Mouse (Mus musculus) G1E (cell line): Measurements from ENCODE around the gene Arhgap40. TPM values are rescaled to one million over a fixed set of nuclear protein-coding genes. Genes with fewer than 3 reads are reported as not detected.

Experiments used
- ATAC-seq: 2 replicates; pipeline ENCODE4 v1.8.0; 2016; ENCODE audit warnings: mild to moderate bottlenecking; ENCODE audit not compliant: insufficient number of reproducible peaks, poor library complexity, low FRiP score, severe bottlenecking; ENCODE audit errors: extremely low read depth
- DNase-seq: peaks from one replicate; pipeline ENCODE4 v3.0.0; 2012; ENCODE audit warnings: low spot score
- H3K27me3 ChIP-seq: 2 replicates; pipeline ENCODE4 v1.6.1; 2012; ENCODE audit warnings: mild to moderate bottlenecking, low read length, inconsistent platforms; ENCODE audit not compliant: insufficient read depth
- H3K36me3 ChIP-seq: replicated peaks from 2 replicates; pipeline ENCODE3; 2012; ENCODE audit warnings: mild to moderate bottlenecking, inconsistent platforms
- H3K4me1 ChIP-seq: 2 replicates; pipeline ENCODE4 v1.6.1; 2012; ENCODE audit warnings: low read depth, low read length, inconsistent platforms, mixed read lengths; ENCODE audit not compliant: insufficient read depth
- H3K4me3 ChIP-seq: 2 replicates; pipeline ENCODE4 v1.5.1; 2012; ENCODE audit warnings: low read depth, mild to moderate bottlenecking, inconsistent platforms, low read length, moderate library complexity, mixed read lengths
- H3K9me3 ChIP-seq: replicated peaks from 2 replicates; pipeline ENCODE4 v1.6.1; 2012; ENCODE audit warnings: inconsistent platforms
- CTCF ChIP-seq: IDR thresholded peaks from 2 replicates; pipeline ENCODE4 v1.5.1; 2012; ENCODE audit warnings: low read depth, low read length, inconsistent platforms, mixed read lengths
- GATA1 ChIP-seq: IDR thresholded peaks from 2 replicates; pipeline ENCODE4 v1.6.1; 2012; ENCODE audit warnings: borderline replicate concordance, low read length, inconsistent platforms, mixed read lengths
- GATA2 ChIP-seq: IDR thresholded peaks from 2 replicates; pipeline ENCODE4 v1.6.1; 2012; ENCODE audit warnings: low read depth, low read length, inconsistent platforms, borderline replicate concordance
- POLR2AphosphoS5 ChIP-seq: IDR thresholded peaks from 2 replicates; pipeline ENCODE4 v1.6.1; 2012; ENCODE audit warnings: low read depth, low read length, inconsistent platforms; ENCODE audit not compliant: insufficient replicate concordance
- TAL1 ChIP-seq: conservative IDR thresholded peaks from 2 replicates; pipeline ENCODE4 v1.6.1; 2012; ENCODE audit warnings: low read depth, low read length, inconsistent platforms, mixed read lengths
- polyA plus RNA-seq: library from polyadenylated mRNA; stranded (reverse); fragments of >175 nt; gene quantifications from 2 replicates; pipeline ENCODE4 v1.2.3, GENCODE M21; 2012
- total RNA-seq, 2 experiments: library from RNA; stranded (forward) in 1 of 2; stranded (reverse) in 1 of 2; fragments of 200-1000 nt in 1 of 2; fragments of >200 nt in 1 of 2; fragmentation: Nextera tagmentation in 1 of 2; gene quantifications; 2 replicates each; pipeline ENCODE4 v1.2.3; 2014 to 2017

Gene Arhgap40
- total RNA-seq (2014; fragmentation: Nextera tagmentation) (not detected in 2 replicates), total RNA-seq (2017) (not detected in 2 replicates), polyA plus RNA-seq (not detected in 2 replicates)

- no peak for DNase-seq
- TF ChIP-seq GATA1 (no peak), GATA2 (no peak), CTCF (no peak), TAL1 (no peak), POLR2AphosphoS5 (no peak)
- no peak for ATAC-seq
- Histone ChIP-seq H3K4me1 (no peaks in the 10 kb centered on the region), H3K4me3 (no peak within 1 kb of the TSS), H3K36me3 (no peaks in the 10 kb centered on the region), H3K9me3 (no peaks in the 10 kb centered on the region), H3K27me3 (peaks cover 8% of the 10 kb centered on the region; the same call in 1 of the 2 replicates)
These were observed at the start of gene Arhgap40 for GRCm38 (mm10) chr2:158512528-158512927. Gene Arhgap40 (plus strand): TSS chr2:158512796.

GRCm38 (mm10) chr2:158474159-158474558, 38.4 kb upstream of the Arhgap40 start:
- Histone ChIP-seq H3K4me3 (no peak overlapping the region), H3K36me3 (peaks cover 71% of the 10 kb centered on the region), H3K27me3 (no peaks in the 10 kb centered on the region), H3K4me1 (no peaks in the 10 kb centered on the region), H3K9me3 (no peaks in the 10 kb centered on the region)
- ATAC-seq (no peak), DNase-seq (no peak)
- TF ChIP-seq GATA2 (no peak), CTCF (no peak), TAL1 (no peak), GATA1 (no peak)

GRCm38 (mm10) chr2:158477640-158478039, 35.0 kb upstream of the Arhgap40 start:
- Histone ChIP-seq H3K4me1 (no peaks in the 10 kb centered on the region), H3K4me3 (no peak overlapping the region), H3K36me3 (peaks cover 84% of the 10 kb centered on the region), H3K9me3 (no peaks in the 10 kb centered on the region), H3K27me3 (no peaks in the 10 kb centered on the region)
- TF ChIP-seq TAL1 (no peak), GATA1 (no peak), POLR2AphosphoS5 (no peak), CTCF (no peak), GATA2 (no peak)
- DNase-seq = no peak
- ATAC-seq = no peak

- peaks cover 64% of the 10 kb centered on the region for H3K36me3 ChIP-seq
- H3K9me3 ChIP-seq = no peaks in the 10 kb centered on the region
- no peaks in the 10 kb centered on the region for H3K27me3 ChIP-seq
- DNase-seq = no peak
- TF ChIP-seq TAL1 (no peak), POLR2AphosphoS5 (no peak), CTCF (no peak), GATA2 (no peak), GATA1 (no peak)
- no peaks in the 10 kb centered on the region for H3K4me1 ChIP-seq
- no peak overlapping the region for H3K4me3 ChIP-seq
- ATAC-seq = no peak
These were observed 14.1 kb upstream of the Arhgap40 start for GRCm38 (mm10) chr2:158498457-158498856.

GRCm38 (mm10) chr2:158501836-158502812, 10.5 kb upstream of the Arhgap40 start, which contains the start of gene Adig:
Gene Adig (plus strand): TSS chr2:158502612.
- ATAC-seq = no peak
- Histone ChIP-seq H3K4me3 (no peak within 1 kb of the TSS), H3K27me3 (peaks cover 5% of the 10 kb centered on the region; the same call in 1 of the 2 replicates), H3K4me1 (no peaks in the 10 kb centered on the region), H3K36me3 (peaks cover 32% of the 10 kb centered on the region), H3K9me3 (no peaks in the 10 kb centered on the region)
- TF ChIP-seq GATA1 (no peak), CTCF (no peak), TAL1 (no peak), GATA2 (no peak), POLR2AphosphoS5 (no peak)
- no peak for DNase-seq

GRCm38 (mm10) chr2:158503226-158503625, 9.4 kb upstream of the Arhgap40 start:
- no peak for DNase-seq
- H3K36me3 ChIP-seq = peaks cover 23% of the 10 kb centered on the region
- no peak overlapping the region for H3K4me3 ChIP-seq
- H3K27me3 ChIP-seq = peaks cover 5% of the 10 kb centered on the region; the same call in 1 of the 2 replicates
- no peak for TF ChIP-seq CTCF
- TF ChIP-seq GATA1 = no peak
- no peak for TF ChIP-seq GATA2
- no peak for TF ChIP-seq POLR2AphosphoS5
- TF ChIP-seq TAL1 = no peak
- H3K9me3 ChIP-seq = no peaks in the 10 kb centered on the region
- H3K4me1 ChIP-seq = no peaks in the 10 kb centered on the region
- no peak for ATAC-seq
